Mouse (Mus musculus) testis, postnatal 14 days (tissue): ENCODE data around the gene Rtn4rl1.

Source experiments
- DNase-seq: peaks from one replicate; pipeline ENCODE4 v3.0.0; 2021; ENCODE audit warnings: low spot score

The Rtn4rl1 gene

DNA sequence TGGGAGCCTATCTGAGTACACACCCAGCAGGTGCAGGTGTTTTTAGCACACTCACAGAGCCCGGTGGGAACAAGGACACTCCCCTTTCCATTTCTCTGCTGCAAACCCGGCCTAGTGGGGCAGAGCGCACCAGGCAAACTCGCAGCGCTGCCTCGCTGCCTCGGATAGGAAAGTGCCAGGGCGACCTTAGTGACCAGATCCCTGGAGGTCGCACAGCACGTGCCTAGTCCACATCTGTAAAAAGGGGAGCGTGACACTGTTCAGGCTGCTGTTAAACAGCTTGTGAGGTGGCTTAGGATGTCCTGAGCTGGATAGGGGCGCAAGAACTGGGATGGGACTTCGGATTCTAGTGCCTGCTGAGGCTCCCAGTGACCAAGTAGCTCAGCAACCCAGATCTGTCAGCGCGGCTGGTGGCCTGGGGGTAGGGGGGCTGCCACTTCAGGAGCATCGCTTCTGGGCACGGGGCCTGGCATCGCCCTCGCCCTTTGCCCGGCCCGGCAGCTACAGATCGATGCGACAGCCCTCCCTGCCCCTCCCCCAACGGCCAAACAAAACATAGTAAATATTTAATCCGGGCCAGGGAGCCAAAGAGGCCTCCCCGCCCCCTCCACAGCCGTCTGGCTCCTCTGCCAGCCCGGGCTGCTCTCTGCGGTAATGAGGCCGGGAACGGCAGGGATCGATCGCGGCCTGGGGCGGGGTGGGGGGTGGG is 19.9 kb downstream of the Rtn4rl1 start:
- no peak for DNase-seq

DNA sequence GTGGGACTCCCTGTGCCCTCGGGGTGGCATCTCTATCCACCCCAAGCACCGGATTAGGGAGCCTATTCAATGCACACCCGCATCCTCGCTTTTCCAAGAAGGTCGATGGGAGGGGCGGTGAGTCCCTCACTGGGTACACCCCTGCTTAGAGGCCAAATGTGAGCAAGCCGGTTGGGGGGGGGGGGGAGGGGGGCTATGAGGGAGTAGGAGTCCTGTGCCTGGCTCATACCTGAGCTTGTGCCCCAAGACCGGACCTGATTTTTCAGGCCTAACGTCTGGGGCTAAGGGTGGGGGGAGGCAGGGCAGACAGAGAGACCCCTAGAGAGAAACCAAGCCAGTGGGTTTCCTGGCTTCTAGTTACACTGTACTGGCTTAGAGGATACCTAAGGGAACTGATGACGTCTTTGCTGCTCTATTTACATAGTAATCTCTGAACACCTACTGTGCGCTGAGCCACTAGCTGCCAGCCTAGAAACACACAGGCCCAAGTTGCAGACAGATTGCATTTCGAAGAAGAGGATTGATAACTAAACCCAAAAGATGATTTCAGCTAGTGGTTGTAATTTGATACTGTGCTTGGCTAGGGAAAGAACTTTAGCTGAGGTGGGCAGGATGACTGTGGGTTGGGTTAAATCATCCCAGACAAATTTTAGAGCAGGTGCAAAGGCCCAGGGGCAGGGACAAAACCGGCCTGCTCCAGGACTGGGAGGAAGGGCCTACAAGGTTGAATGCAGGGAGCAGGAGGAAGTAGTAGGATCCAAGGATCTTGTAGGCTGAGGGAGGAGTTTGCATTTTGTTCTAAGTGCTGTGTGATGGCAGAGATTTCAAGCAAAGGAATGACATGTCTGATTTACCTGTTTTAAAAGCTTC is 20.7 kb downstream of the Rtn4rl1 start:
- no peak for DNase-seq

DNA sequence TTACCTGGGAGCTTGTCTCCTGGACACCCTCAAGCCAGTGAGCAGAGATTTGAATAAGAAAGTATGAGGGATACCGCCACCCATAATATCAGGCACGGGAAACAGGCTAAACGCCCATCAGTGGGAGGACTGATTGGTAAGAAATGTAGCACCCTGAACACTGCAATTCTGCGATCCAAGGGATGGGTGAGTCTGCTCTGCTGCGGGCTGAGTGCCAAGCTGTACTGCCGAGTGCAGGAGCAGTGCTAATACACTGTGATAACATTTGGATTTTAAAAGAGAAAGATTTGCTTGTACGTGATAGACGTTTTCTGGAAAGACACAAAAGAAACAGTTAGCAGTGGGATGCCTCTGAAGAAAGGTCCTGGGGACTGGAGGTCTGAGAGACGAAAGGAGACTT is 26.5 kb downstream of the Rtn4rl1 start:
- DNase-seq: peak; percentile 72

DNA sequence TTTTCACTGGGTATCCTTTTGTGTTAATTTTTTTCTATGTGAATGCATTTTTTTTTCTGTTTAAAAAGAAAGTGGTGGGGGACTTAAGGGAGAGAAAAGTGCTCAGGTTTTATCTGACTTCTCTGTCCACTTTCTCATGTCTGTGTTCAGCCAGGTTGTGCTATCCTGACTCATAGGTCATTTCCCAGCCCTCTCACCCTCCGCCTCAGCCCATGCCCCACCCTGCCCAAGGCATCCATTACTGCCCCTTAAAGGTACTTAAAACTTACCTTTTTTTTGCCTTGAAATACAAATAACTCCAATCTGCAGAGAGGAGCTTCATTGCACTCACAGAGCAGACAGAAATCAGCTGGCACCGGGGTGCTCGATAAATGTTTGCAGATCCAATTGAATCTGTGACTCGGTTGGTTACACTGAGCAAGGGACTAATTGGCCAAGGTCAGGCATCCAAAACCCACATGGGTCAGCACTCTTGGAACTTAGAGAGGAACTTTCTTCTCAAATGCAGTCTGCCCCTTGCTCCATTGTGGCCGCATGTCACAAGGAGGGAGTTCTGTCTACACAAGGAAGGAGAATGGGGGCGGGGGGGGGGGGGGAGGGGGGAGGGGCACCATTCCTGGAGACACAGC is 27.0 kb downstream of the Rtn4rl1 start:
- DNase-seq: no peak

DNA sequence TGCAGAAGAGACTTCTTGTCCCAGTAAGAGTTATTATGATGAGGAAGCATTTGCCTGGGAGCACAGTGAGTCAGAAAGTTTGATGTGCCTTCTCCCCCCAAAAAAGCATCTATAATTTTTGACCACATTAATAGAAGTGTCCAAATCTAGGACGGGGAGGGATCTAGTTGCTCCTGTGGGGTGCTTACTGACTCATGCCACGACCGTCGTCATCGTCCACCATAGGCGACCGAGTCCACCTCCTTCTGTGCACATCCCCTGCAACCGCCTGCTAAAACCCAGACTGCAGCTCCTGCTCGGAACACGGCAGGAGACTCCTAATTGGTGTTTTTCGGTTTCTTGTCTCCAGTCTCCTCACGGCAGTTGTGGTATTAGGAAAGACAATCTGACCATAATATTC is 30.5 kb downstream of the Rtn4rl1 start:
- no peak for DNase-seq

DNA sequence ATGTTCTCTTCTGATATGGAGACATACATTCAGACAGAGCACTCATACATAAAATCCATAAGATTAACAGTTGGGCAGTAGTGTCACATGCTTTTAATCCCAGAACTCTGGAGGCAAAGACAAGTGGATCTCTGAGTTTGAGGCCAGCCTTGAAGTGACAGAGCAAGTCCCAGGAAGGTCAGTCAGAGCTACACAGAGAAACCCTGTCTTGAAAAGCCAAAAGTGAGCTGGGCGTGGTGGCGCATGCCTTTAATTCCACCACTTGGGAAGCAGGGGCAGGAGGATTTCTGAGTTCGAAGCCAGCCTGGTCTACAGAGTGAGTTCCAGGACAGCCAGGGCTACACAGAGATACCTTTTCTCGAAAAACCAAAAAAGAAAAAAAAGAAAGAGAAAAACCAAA is 31.3 kb downstream of the Rtn4rl1 start:
- DNase-seq: no peak

DNA sequence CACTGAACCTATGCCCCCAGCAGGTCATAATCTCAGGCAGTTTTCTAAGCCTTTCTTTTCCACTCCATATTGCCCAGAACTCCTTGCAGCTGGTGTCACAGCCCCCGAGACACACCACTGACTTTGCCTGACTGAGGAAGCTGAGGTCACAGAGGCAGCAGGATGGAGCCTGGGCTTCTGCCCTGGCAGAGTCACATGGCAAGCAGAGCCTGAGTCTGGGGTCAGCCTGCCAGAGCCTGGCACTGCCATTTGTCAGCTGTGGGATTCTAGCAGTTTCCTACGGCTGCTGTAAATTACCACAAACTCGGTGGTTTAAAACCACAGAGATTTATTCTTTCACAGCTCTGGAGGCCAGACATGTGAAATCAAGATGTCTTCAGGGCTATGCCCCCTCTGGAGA is 34.0 kb downstream of the Rtn4rl1 start:
- DNase-seq: no peak

DNA sequence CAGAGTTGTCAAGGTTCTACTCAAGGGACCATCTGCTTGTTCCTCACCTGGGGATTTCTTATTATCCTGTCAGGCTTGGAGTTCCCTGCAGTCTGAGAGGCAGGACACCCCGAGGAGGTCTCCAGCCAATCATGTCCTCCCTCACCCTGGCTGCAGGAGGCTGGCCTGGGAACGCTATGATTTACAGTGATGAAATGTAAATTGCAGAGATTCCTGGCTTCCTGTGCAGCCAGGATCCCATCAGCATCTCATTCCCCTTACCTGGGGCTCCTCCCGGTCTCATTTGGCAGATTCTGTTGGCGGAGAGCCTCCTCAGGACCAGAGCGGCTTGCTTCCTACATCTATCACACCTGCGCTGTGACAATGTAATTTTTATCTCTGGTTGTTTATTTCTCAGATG is 35.7 kb downstream of the Rtn4rl1 start:
- no peak for DNase-seq

DNA sequence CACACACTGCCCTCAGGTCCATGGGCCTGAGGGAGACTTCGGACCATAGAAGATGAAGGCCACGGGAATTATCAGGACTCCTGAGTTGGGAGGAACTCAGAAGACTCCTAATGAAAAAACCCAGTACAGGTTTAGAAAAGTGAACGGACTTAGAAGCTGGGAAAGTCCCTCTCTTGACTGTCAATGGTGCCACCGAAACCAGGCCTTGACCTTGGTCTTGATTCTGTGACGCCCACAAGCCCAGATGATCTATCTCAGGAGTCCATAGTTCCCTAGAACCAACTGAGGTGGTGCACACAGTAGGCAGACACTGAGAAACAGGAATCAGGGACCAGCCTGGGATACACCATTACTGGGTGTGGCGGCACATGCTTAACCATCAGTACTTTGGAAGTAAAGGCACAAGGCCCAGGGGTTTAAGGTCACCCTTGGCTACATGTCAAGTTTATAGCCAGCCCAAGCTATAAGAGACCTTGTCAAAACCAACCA is 36.7 kb downstream of the Rtn4rl1 start:
- DNase-seq: no peak

DNA sequence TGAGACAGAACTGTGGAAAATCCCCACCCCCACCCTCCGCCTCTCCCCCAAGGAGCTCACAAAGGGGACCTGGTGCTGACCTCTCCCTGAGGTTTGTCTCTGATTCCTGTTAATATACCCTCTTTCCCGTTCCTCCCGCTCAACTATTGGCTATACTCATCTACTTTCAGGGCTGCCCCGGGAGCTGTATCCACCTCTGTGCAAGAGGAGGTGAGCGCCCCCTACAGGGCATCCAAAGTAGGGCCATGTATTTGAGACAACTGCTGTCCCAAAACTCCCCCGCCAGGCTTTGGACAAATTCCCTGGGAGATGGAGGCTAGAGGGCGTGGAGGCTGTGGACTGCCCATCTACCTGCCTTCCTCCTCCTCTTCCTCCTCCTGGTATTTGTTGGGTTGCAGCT is 38.2 kb downstream of the Rtn4rl1 start:
- peak; percentile 64 for DNase-seq

DNA sequence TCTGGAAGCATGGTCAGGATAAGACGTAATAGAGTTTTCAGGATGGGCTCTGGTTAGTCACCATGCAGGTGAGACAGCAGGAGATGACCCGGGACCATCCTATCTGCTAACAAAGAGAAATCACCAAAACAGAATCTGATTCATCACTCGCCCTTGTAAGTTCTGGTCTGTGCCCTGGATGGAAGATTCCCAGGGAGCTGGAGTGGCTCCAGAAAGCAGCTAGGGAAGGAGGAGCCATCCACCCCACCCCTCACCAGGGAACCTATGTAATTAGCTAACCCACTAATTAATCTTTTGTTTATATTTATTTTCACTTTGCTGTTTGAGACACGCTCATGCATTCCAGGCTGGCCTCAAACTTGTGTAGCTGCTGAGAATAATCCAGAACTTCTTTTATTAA is 38.9 kb downstream of the Rtn4rl1 start:
- DNase-seq: no peak

DNA sequence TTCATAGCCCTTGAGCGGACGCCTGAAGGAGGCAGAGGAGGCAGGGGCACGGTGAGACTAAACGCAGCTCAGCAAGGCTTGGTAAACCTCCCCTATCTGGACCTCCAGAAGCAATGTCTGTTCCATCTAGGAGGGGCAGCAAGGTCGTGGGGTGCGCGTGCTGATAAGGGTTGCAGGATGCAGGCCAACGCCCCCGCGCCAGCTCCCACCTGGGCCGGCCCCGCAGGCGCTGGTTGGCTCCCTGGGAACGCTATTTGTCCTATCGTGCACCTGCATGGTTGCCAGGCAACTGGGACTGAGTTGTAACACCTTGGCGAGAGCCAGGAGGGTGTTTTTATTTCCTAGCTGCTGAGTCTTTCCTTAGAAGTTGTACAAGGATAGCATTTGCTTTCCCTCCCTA is 41.2 kb downstream of the Rtn4rl1 start:
- DNase-seq: peak; percentile 71

DNA sequence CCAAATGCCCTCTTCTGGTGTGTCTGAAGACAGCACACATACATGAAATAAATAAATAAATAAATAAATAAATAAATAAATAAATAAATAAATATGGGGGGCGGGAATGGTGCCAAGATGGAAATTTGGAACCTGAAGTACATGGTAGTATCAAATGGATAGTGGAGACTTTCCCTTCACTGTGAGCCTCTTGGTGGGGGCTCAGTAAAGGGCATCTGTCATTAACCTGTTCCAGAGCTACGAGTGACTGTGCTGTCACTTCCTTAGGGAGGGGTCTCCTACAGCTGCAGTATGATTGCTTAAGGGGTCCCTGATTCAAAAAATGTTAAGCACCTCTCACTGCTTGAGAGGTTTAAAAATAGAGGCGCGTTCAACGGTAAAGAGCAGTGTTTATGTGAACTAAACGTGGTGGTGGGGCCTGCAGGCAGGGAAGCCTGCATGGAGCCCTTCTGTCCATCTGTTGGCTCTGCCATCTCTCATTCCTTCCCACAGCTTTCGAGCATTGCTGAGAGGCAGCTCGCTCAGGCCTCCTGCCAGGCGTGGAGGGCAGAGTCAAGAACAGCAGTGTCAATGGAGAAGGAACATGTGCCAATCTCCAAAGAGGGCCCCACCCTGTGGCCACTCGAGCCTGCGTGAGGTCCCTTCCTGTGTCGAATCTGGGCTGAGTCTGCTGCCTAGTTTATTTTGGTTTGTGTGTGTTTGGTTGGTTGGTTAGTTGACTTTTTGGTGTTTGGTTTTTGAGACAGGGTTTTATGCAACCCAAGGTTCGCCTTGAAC is 46.8 kb downstream of the Rtn4rl1 start:
- no peak for DNase-seq

DNA sequence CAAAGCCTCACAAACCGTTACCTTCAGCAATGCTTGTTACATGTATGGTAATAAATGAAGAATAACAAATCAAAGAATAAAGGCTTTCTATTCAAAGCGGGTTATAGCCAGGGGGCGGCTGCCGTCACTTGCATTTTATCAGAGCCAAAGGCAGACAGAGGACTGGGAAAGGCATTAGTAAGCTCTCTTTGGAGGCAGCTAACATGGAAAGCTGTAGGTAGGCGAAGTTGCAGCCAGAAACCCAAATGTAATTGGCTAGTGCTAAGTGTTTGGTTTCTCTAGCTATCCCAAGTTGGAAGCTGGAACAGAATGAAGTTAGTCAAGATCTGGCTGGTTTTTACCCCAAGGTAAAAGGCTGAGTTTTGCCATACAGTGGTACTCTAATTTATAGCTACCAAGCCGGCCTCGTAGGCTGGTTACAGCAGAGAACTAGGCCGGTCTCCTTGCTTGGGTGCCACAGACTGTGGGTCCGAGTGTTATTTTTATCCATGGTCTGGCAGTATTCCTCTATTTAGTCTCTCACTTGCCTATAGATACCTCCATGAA is 49.2 kb downstream of the Rtn4rl1 start:
- DNase-seq: no peak

DNA sequence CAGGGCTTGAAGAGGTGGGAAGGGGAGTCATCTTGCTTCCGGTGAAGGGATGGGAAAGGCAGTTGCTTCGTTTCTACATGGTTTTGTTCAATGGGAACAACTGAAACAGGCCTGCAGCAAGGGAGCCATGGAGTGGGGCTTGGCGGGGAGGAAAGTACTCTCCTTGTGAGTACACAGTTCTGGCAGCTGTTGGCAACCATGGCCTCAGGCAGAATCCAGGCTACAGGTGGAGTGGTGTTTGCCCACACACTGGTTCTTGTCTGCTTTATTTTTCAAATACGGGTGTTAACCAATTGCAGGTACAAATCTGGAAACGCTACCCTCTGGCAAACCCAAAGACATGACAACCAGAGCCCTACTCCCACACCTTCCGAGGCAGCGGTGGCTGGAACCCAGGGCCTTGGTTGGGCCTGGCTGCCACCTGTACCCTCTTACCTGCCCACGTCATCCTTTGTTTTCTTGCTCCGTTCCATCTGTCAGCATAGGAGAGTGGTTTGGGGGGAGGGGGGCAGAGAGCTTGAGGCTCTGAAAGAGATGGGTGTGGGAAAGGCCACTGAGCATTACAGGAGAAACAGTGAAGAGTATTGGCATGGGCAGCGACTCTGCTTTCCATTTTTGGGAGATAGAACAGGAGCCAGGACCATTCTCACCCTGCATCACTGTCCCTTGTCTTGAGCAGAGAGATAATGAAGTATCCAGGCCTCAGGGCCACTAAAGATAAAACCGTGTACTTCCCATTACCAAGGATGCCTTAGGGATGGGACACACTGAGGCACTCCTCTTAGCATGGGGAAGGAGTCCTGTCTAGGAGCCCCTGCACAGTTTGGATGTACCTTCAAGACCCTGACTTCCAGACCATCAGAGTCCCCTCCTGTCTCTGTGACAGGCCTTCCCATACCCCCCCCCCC is 51.0 kb downstream of the Rtn4rl1 start:
- DNase-seq: no peak

DNA sequence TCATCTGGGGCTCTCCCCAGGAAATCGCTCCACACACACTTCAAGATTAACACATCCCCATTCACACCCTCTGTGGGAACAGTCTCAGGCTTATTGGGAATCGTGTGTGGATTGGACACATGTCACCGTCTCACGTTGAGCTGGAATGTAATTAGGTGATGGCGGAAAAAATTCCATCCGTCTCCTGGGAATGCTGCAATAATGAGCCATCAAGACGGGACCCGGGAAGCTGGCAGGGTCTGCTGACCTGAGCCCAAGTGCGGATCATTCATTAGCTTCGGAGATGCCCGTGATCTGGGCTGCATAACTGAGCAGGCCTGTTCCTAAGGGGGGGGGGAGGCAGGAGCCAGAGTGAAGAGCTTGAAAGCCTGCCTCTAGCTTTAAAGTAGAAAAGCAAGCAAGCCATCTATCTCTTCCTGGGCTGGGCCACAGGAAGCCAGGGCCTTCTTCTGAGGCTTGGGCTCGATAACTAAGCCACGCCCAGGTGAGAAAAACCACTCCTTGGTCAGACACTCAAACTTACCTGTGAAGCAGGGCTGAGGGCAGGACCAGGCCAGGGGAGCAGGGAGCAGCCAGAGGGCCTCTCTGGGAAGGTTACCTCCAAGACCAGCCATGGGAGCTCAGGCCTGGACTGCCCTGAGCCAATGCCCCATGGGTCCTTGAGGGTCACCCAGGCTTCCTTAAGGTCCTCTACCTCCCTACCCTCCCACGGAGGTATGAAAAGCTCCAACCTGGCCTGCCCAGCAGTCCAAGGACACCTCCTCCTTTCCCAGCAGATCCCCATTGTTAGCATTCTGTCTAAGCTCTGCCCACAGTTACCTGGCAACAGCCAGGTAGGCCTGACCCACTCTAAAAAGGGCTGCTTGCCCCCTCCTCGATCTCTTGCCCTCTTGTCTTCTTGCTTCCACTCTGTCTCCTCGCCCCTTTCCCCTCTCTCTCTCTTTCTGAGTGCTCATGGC is 52.1 kb downstream of the Rtn4rl1 start:
- DNase-seq: no peak

DNA sequence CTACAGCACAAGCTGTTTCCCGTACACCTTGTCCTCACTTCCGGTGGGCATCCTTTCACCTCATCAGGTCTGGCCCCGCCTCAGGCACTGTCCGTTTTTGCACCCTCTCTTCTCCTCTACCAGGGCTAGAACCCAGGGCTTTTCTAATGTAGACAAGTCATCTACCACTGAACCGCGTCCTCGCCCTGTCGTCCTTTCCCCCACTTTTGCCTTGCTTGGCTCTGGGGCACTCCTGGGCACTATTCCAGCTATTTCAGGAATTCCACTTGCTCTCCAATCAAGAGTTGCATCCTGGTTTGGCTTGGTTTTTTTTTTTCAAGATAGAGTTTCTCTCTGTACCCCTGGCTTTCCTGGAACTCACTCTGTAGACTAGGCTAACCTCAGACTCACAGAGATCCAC is 53.0 kb downstream of the Rtn4rl1 start:
- DNase-seq: no peak

DNA sequence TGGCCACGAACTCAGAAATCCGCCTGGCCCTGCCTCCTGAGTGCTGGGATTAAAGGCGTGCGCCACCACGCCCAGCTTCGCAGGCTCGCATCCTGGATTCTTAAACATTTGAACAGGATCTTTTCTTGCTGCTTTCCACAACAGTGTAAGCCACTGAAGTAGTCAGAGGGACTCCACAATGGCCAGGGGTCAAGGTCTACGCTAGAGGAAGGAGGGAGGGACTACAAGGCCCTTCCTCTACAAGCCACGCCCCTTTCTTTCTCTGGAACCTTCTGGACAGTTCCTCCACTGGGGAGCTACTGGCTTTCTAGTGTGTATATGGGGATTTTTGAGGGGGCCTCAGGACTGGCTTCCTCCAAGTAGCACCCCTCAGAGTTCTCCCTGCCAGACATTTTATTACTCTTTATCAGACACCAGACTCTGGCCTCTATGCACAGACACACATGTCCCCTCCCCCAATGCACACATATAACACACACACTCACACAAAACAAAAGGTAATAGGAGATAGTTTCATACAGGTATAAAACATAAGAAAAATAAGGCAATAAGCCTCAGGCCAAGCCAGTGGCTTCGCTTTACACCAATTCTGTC is 53.7 kb downstream of the Rtn4rl1 start:
- no peak for DNase-seq

DNA sequence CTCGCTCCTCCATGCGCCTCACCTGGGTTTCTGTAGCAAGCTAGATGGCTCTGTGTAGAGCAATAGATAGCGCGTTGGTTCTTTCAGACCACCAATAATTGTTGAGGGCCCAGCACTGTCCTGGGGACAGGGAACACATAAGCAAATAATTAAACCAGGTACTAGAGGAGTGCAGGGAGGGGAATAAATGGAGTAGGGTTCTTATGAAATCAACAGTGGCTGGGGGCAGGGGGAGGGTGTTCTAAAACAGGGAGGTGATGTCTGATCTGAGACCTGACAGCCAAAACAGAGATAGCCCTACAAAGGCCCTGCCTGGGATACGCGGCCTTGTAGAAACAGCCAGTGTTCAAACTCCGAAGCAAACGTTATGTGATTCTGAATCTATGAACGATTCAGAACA is 56.0 kb downstream of the Rtn4rl1 start:
- DNase-seq: no peak
